Mouse (Mus musculus): Measurements from ENCODE around the gene Ubr1. TPM values are rescaled to one million over a fixed set of nuclear protein-coding genes. Genes with fewer than 3 reads are reported as not detected.
A peak's percentile ranks its signal among the peaks of the same experiment; 100 is the strongest.

Ubr1 gene
- 18.3 and 21.6 TPM in 2 replicates for polyA plus RNA-seq (2015; fragmentation: Nextera tagmentation; extraction: Ambion mirVana)

- Histone ChIP-seq H3K4me1 (peaks cover 25% of the 10 kb centered on the region), H3K27ac (replicated peaks) (peak within 1 kb of the TSS; percentile 84), H3K9ac (peak within 1 kb of the TSS; percentile 93), H3K4me3 (peak within 1 kb of the TSS; percentile 83), H3K27me3 (replicated peaks) (peaks cover 7% of the 10 kb centered on the region), H3K36me3 (peaks cover 12% of the 10 kb centered on the region; the same call in 1 of the 2 replicates), H3K4me2 (peak within 1 kb of the TSS; percentile 89), H3K9me3 (no peaks in the 10 kb centered on the region)
- ATAC-seq (ENCODE audit: extremely low read depth, insufficient number of reproducible peaks, low FRiP score, low TSS enrichment) = peak; percentile 57; the same call in 1 of the 2 replicates
- under 1% methylated on average over 35 of the region's 39 CpGs for WGBS
Measured at GRCm38 (mm10) chr2:120970559-120971080, at the start of gene Ubr1. Ubr1 (minus strand) TSS chr2:120970715.

- no peak overlapping the region for H3K27ac ChIP-seq (replicated peaks)
- H3K4me1 ChIP-seq = peaks cover 3% of the 10 kb centered on the region; the same call in 1 of the 2 replicates
- no peak overlapping the region for H3K4me2 ChIP-seq
- H3K9me3 ChIP-seq = no peaks in the 10 kb centered on the region
- WGBS = 62% methylated on average over 1 of the region's 1 CpGs
- peaks cover 50% of the 10 kb centered on the region for H3K36me3 ChIP-seq
- H3K27me3 ChIP-seq (replicated peaks) = no peaks in the 10 kb centered on the region
- no peak overlapping the region for H3K4me3 ChIP-seq
- no peak overlapping the region for H3K9ac ChIP-seq
- ATAC-seq (ENCODE audit: extremely low read depth, insufficient number of reproducible peaks, low FRiP score, low TSS enrichment) = no peak
Measured at GRCm38 (mm10) chr2:121017151-121017550, 46.6 kb upstream of the Ubr1 start.

- WGBS = 81% methylated on average over 9 of the region's 9 CpGs
- ATAC-seq (ENCODE audit: extremely low read depth, insufficient number of reproducible peaks, low FRiP score, low TSS enrichment) = no peak
Measured at GRCm38 (mm10) chr2:121016226-121016625, 45.7 kb upstream of the Ubr1 start.

GRCm38 (mm10) chr2:121015507-121015906, 45.0 kb upstream of the Ubr1 start:
- H3K27ac ChIP-seq (replicated peaks) = no peak overlapping the region
- WGBS = 80% methylated on average over 2 of the region's 2 CpGs
- ATAC-seq (ENCODE audit: extremely low read depth, insufficient number of reproducible peaks, low FRiP score, low TSS enrichment) = no peak
- no peak overlapping the region for H3K9ac ChIP-seq
- H3K4me3 ChIP-seq = no peak overlapping the region
- H3K4me2 ChIP-seq = no peak overlapping the region
- peaks cover 63% of the 10 kb centered on the region for H3K36me3 ChIP-seq
- H3K9me3 ChIP-seq = no peaks in the 10 kb centered on the region
- peaks cover 3% of the 10 kb centered on the region; the same call in 1 of the 2 replicates for H3K4me1 ChIP-seq
- H3K27me3 ChIP-seq (replicated peaks) = no peaks in the 10 kb centered on the region

More at GRCm38 (mm10) chr2:121016226-121016625, 45.7 kb upstream of the Ubr1 start:
- H3K27ac ChIP-seq (replicated peaks) = no peak overlapping the region
- H3K4me1 ChIP-seq = peaks cover 3% of the 10 kb centered on the region; the same call in 1 of the 2 replicates
- no peaks in the 10 kb centered on the region for H3K27me3 ChIP-seq (replicated peaks)
- H3K9ac ChIP-seq = no peak overlapping the region
- no peak overlapping the region for H3K4me2 ChIP-seq
- H3K4me3 ChIP-seq = no peak overlapping the region
- H3K9me3 ChIP-seq = no peaks in the 10 kb centered on the region
- H3K36me3 ChIP-seq = peaks cover 60% of the 10 kb centered on the region

- Histone ChIP-seq H3K9ac (no peak overlapping the region), H3K27ac (replicated peaks) (no peak overlapping the region), H3K4me1 (peaks cover 12% of the 10 kb centered on the region), H3K36me3 (peaks cover 58% of the 10 kb centered on the region), H3K4me3 (no peak overlapping the region), H3K9me3 (no peaks in the 10 kb centered on the region), H3K27me3 (replicated peaks) (no peaks in the 10 kb centered on the region), H3K4me2 (no peak overlapping the region)
- ATAC-seq (ENCODE audit: extremely low read depth, insufficient number of reproducible peaks, low FRiP score, low TSS enrichment) = no peak
- 83% methylated on average over 9 of the region's 9 CpGs for WGBS
Measured at GRCm38 (mm10) chr2:121012676-121013075, 42.2 kb upstream of the Ubr1 start.

- Histone ChIP-seq H3K27ac (replicated peaks) (no peak overlapping the region), H3K4me3 (peak overlapping the region; percentile 94), H3K9ac (peak overlapping the region; percentile 86), H3K9me3 (no peaks in the 10 kb centered on the region), H3K4me1 (peaks cover 9% of the 10 kb centered on the region), H3K4me2 (peak overlapping the region; percentile 89), H3K36me3 (peaks cover 32% of the 10 kb centered on the region), H3K27me3 (replicated peaks) (no peaks in the 10 kb centered on the region)
- no peak for ATAC-seq (ENCODE audit: extremely low read depth, insufficient number of reproducible peaks, low FRiP score, low TSS enrichment)
- 20% methylated on average over 5 of the region's 5 CpGs for WGBS
Measured at GRCm38 (mm10) chr2:121009071-121009677, 38.7 kb upstream of the Ubr1 start.

- Histone ChIP-seq H3K9me3 (no peaks in the 10 kb centered on the region), H3K4me1 (peaks cover 9% of the 10 kb centered on the region), H3K4me3 (peak overlapping the region; percentile 94), H3K27ac (replicated peaks) (no peak overlapping the region), H3K36me3 (peaks cover 28% of the 10 kb centered on the region), H3K4me2 (peak overlapping the region; percentile 89), H3K9ac (peak overlapping the region; percentile 86), H3K27me3 (replicated peaks) (no peaks in the 10 kb centered on the region)
- under 1% methylated on average over 12 of the region's 12 CpGs for WGBS
- ATAC-seq (ENCODE audit: extremely low read depth, insufficient number of reproducible peaks, low FRiP score, low TSS enrichment) = 0 out of 2 replicates have a peak, but pooled peaks have one; percentile 6
Measured at GRCm38 (mm10) chr2:121008664-121009007, 38.1 kb upstream of the Ubr1 start.

DNA sequence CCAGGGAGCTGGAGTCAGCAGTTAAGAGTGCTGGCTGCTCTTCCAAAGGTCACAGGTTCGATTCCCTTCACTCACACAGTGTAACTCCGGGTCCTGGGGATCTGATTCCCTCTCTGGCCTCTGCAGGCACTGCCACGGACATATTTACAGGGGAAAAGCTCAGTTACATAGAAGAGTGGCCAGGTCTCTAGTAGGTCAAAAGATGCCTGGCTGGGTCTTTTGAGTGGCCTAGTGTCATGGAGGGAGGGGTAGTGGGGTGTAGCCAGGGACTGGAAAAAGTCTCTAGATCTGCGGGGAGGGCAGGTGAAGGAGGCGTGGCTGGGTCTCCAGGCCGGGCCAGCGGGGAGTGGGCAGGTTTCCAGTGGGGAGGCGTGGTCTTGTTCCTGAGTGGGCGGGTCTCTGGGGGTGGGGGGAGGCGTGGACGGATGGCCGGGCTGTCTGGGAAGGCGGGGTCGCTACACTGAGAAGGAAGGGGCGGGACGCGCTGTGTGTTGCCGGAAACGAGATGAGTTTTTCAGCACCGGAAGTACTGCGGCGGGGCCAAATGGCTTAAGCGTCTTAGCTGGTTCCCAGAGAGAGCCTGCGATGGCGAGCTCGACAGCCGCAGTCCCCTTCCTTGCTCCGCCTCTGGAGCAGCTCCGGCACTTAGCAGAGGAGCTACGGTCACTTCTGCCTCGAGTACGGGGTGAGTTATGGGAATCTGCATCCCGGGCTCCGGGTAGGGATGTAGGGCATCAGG, 37.6 kb upstream of the Ubr1 start, which contains the start of gene Ccndbp1:
Gene Ccndbp1, plus strand, starts transcription at position 479 of the 739 bp plus-strand sequence.
- H3K27ac ChIP-seq (replicated peaks) = peak within 1 kb of the TSS; percentile 16; the same call in 1 of the 2 replicates
- 2% methylated on average over 31 of the region's 34 CpGs for WGBS
- peak; percentile 97 for ATAC-seq (ENCODE audit: extremely low read depth, insufficient number of reproducible peaks, low FRiP score, low TSS enrichment)
- peak within 1 kb of the TSS; percentile 94 for H3K4me3 ChIP-seq
- peak within 1 kb of the TSS; percentile 86 for H3K9ac ChIP-seq
- peaks cover 26% of the 10 kb centered on the region for H3K36me3 ChIP-seq
- H3K4me2 ChIP-seq = peak within 1 kb of the TSS; percentile 89
- no peaks in the 10 kb centered on the region for H3K9me3 ChIP-seq
- H3K27me3 ChIP-seq (replicated peaks) = no peaks in the 10 kb centered on the region
- peaks cover 9% of the 10 kb centered on the region for H3K4me1 ChIP-seq

GRCm38 (mm10) chr2:121006986-121007385, 36.5 kb upstream of the Ubr1 start:
- H3K4me1 ChIP-seq = peaks cover 9% of the 10 kb centered on the region
- no peak for ATAC-seq (ENCODE audit: extremely low read depth, insufficient number of reproducible peaks, low FRiP score, low TSS enrichment)
- H3K4me3 ChIP-seq = no peak overlapping the region
- H3K36me3 ChIP-seq = peaks cover 15% of the 10 kb centered on the region
- no peaks in the 10 kb centered on the region for H3K27me3 ChIP-seq (replicated peaks)
- H3K9me3 ChIP-seq = no peaks in the 10 kb centered on the region
- H3K27ac ChIP-seq (replicated peaks) = no peak overlapping the region
- WGBS = 78% methylated on average over 1 of the region's 1 CpGs
- no peak overlapping the region for H3K4me2 ChIP-seq
- H3K9ac ChIP-seq = no peak overlapping the region

DNA sequence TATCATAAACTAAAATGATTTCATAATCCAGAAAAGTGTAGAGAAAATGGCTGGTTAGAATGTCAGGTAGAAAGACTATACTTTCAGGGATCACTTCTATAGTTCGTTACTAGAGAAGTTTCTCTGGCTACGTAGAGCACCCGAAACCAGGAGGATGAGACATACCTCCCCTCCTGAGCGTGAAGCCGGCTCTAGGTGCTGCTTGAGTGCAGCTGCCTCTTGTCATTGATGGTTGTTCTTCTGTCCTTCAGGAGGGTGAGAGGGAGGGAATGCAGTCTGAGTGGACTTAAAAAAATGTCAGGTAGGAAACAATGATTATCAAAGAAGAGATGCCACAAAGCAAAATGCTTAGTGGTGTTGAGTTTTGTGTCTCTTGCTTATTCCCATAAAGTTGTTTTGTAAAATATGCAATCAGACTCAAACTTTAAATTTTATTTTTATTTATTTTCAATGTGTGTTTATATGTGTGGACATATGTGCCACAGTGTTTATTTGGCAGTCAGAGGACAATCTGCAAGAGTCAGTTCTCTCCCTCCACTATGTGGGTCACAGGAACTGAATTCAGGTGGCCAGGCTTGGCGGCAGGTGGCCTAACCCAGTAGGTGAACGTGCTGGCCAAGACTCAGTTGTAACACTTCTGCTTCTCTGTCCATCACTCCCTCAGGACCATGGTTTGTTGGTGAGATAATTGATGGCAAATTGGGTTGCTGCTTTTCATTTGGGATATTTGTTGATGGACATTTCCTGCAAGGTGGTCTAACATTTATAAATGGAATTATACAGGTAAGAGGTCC, 33.7 kb upstream of the Ubr1 start:
- no peak overlapping the region for H3K9ac ChIP-seq
- no peak overlapping the region for H3K27ac ChIP-seq (replicated peaks)
- no peaks in the 10 kb centered on the region for H3K27me3 ChIP-seq (replicated peaks)
- ATAC-seq (ENCODE audit: extremely low read depth, insufficient number of reproducible peaks, low FRiP score, low TSS enrichment) = no peak
- H3K4me3 ChIP-seq = no peak overlapping the region
- no peak overlapping the region for H3K4me2 ChIP-seq
- no peaks in the 10 kb centered on the region for H3K36me3 ChIP-seq
- peaks cover 6% of the 10 kb centered on the region for H3K4me1 ChIP-seq
- WGBS = 81% methylated on average over 7 of the region's 7 CpGs
- no peaks in the 10 kb centered on the region for H3K9me3 ChIP-seq

- WGBS = 65% methylated on average over 2 of the region's 2 CpGs
- no peak overlapping the region for H3K4me3 ChIP-seq
- no peak overlapping the region for H3K4me2 ChIP-seq
- H3K4me1 ChIP-seq = no peaks in the 10 kb centered on the region
- no peak overlapping the region for H3K27ac ChIP-seq (replicated peaks)
- no peak overlapping the region for H3K9ac ChIP-seq
- no peaks in the 10 kb centered on the region for H3K9me3 ChIP-seq
- H3K27me3 ChIP-seq (replicated peaks) = no peaks in the 10 kb centered on the region
- H3K36me3 ChIP-seq = no peaks in the 10 kb centered on the region
- ATAC-seq (ENCODE audit: extremely low read depth, insufficient number of reproducible peaks, low FRiP score, low TSS enrichment) = no peak
Measured at GRCm38 (mm10) chr2:121003586-121003985, 33.1 kb upstream of the Ubr1 start.
